Mouse (Mus musculus) kidney, postnatal 0 days (tissue): ENCODE results near the gene Tradd. TPM values are rescaled to one million over a fixed set of nuclear protein-coding genes. Genes with fewer than 3 reads are reported as not detected.

Experiments used
- ATAC-seq: fragments of 200-750 bp; cut with Nextera tagmentation; replicated peaks from 2 replicates; pipeline ENCODE4 v1.8.0; 2017; ENCODE audit warnings: low read depth, moderate number of reproducible peaks, moderate TSS enrichment, moderate library complexity; ENCODE audit not compliant: low FRiP score
- DNase-seq: peaks from one replicate; pipeline ENCODE4 v3.0.0-alpha.2; 2016; ENCODE audit warnings: low spot score
- H3K27ac ChIP-seq: fragments of 300-500 bp; sonication (generic); 2 replicates; pipeline ENCODE4 v1.5.1; 2014; ENCODE audit warnings: mild to moderate bottlenecking
- H3K27me3 ChIP-seq: fragments of 300-500 bp; sonication (generic); 2 replicates; pipeline ENCODE4 v1.6.1; 2014; ENCODE audit warnings: low read length, mixed read lengths; ENCODE audit not compliant: insufficient read depth
- H3K36me3 ChIP-seq: fragments of 300-500 bp; sonication (generic); 2 replicates; pipeline ENCODE4 v1.6.1; 2014; ENCODE audit warnings: low read length, mixed read lengths; ENCODE audit not compliant: insufficient read depth
- H3K4me1 ChIP-seq: fragments of 300-500 bp; sonication (generic); replicated peaks from 2 replicates; pipeline ENCODE4 v1.6.1; 2014; ENCODE audit warnings: antibody characterized with exemption, low read length, mixed read lengths; ENCODE audit not compliant: insufficient read depth
- H3K4me2 ChIP-seq: fragments of 300-500 bp; sonication (generic); 2 replicates; pipeline ENCODE4 v1.6.1; 2014; ENCODE audit warnings: mild to moderate bottlenecking, low read length, moderate library complexity, mixed read lengths
- H3K4me3 ChIP-seq: fragments of 300-500 bp; sonication (generic); replicated peaks from 2 replicates; pipeline ENCODE4 v1.5.1; 2014; ENCODE audit warnings: low read depth, low read length
- H3K9ac ChIP-seq: fragments of 300-500 bp; sonication (generic); 2 replicates; pipeline ENCODE4 v1.6.1; 2014; ENCODE audit warnings: low read depth, low read length
- H3K9me3 ChIP-seq: fragments of 300-500 bp; sonication (generic); replicated peaks from 2 replicates; pipeline ENCODE4 v1.6.1; 2016; ENCODE audit warnings: low read length, inconsistent platforms, mixed read lengths
- CTCF ChIP-seq: IDR thresholded peaks from 2 replicates; pipeline ENCODE4 v1.5.1; 2016; ENCODE audit warnings: antibody characterized with exemption, low read depth, mild to moderate bottlenecking, moderate library complexity
- WGBS: fragments of 180-500 bp; shearing (Covaris S2); extraction: QIAGEN DNeasy Blood & Tissue Kit; methylation state at CpG from one replicate; pipeline ENCODE4 v1.1.7; 2014; 5-methylcytosine and 5-hydroxymethylcytosine counted together
- microRNA counts: library from miRNA; unstranded; fragments of <30 nt; microRNA quantifications from one replicate; lab custom pipeline; 2015
- microRNA-seq: library from miRNA; unstranded; fragments of <30 nt; microRNA quantifications from one replicate; pipeline ENCODE4, GENCODE M21; 2016
- polyA plus RNA-seq: library from polyadenylated mRNA; unstranded; fragments of >200 nt; fragmentation: Nextera tagmentation; extraction: Ambion mirVana; gene quantifications from 2 replicates; pipeline ENCODE4 v1.2.1, GENCODE M21; 2015

Tradd gene
- polyA plus RNA-seq, 1 experiment from 2014 or later, result 21.8 TPM

GRCm38 (mm10) chr8:105225272-105225593 lies 39.2 kb downstream of the Tradd start:
- H3K4me1 ChIP-seq, result peaks cover 7% of the 10 kb centered on the region
- no peaks in the 10 kb centered on the region for H3K36me3 ChIP-seq
- H3K9me3 ChIP-seq, result no peaks in the 10 kb centered on the region
- peak overlapping the region; percentile 81 for H3K4me2 ChIP-seq
- H3K4me3 ChIP-seq, result peak overlapping the region; percentile 92
- ATAC-seq (no peak), DNase-seq (no peak)
- H3K9ac ChIP-seq, result peak overlapping the region; percentile 89
- no peaks in the 10 kb centered on the region for H3K27me3 ChIP-seq
- WGBS, result under 1% methylated on average over 27 of the region's 27 CpGs
- H3K27ac ChIP-seq, result peak overlapping the region; percentile 94
- no peak for TF ChIP-seq CTCF

- 2% methylated on average over 34 of the region's 34 CpGs for WGBS
- H3K27ac ChIP-seq, result peak within 1 kb of the TSS; percentile 94
- no peak for TF ChIP-seq CTCF
- peak within 1 kb of the TSS; percentile 92 for H3K4me3 ChIP-seq
- H3K9me3 ChIP-seq, result no peaks in the 10 kb centered on the region
- no peaks in the 10 kb centered on the region for H3K36me3 ChIP-seq
- H3K9ac ChIP-seq, result peak within 1 kb of the TSS; percentile 89
- H3K4me2 ChIP-seq, result peak within 1 kb of the TSS; percentile 81
- ATAC-seq (peak; percentile 96), DNase-seq (peak; percentile 97)
- peaks cover 7% of the 10 kb centered on the region for H3K4me1 ChIP-seq
- H3K27me3 ChIP-seq, result no peaks in the 10 kb centered on the region
These were observed 39.8 kb downstream of the Tradd start, which contains the start of gene D230025D16Rik for GRCm38 (mm10) chr8:105224413-105225271. TSS of gene D230025D16Rik (plus strand) at chr8:105225145.

GRCm38 (mm10) chr8:105223850-105224249 lies 40.6 kb downstream of the Tradd start:
- H3K9ac ChIP-seq, result no peak overlapping the region
- ATAC-seq (no peak), DNase-seq (no peak)
- H3K4me3 ChIP-seq, result no peak overlapping the region
- 68% methylated on average over 7 of the region's 7 CpGs for WGBS
- H3K27ac ChIP-seq, result no peak overlapping the region
- no peaks in the 10 kb centered on the region for H3K9me3 ChIP-seq
- H3K36me3 ChIP-seq, result no peaks in the 10 kb centered on the region
- H3K4me2 ChIP-seq, result no peak overlapping the region
- TF ChIP-seq CTCF, result no peak
- H3K4me1 ChIP-seq, result peaks cover 7% of the 10 kb centered on the region
- H3K27me3 ChIP-seq, result no peaks in the 10 kb centered on the region

- H3K27me3 ChIP-seq, result no peaks in the 10 kb centered on the region
- no peak overlapping the region for H3K9ac ChIP-seq
- DNase-seq (peak; percentile 93), ATAC-seq (no peak)
- H3K4me1 ChIP-seq, result no peaks in the 10 kb centered on the region
- H3K9me3 ChIP-seq, result no peaks in the 10 kb centered on the region
- no peak overlapping the region for H3K4me3 ChIP-seq
- TF ChIP-seq CTCF, result peak; percentile 94
- H3K27ac ChIP-seq, result no peak overlapping the region
- H3K36me3 ChIP-seq, result 0 out of 2 replicates have a peak, but pooled peaks cover 6% of the 10 kb centered on the region
- 82% methylated on average over 5 of the region's 5 CpGs for WGBS
- no peak overlapping the region for H3K4me2 ChIP-seq
These were observed 46.4 kb downstream of the Tradd start for GRCm38 (mm10) chr8:105217926-105218522.

GRCm38 (mm10) chr8:105214104-105214503 lies 50.3 kb downstream of the Tradd start:
- 91% methylated on average over 5 of the region's 5 CpGs for WGBS
- H3K27me3 ChIP-seq, result no peaks in the 10 kb centered on the region
- no peaks in the 10 kb centered on the region for H3K4me1 ChIP-seq
- DNase-seq (no peak), ATAC-seq (no peak)
- H3K9ac ChIP-seq, result no peak overlapping the region
- TF ChIP-seq CTCF, result peak; percentile 35
- H3K9me3 ChIP-seq, result no peaks in the 10 kb centered on the region
- H3K4me3 ChIP-seq, result no peak overlapping the region
- no peak overlapping the region for H3K27ac ChIP-seq
- no peak overlapping the region for H3K4me2 ChIP-seq
- H3K36me3 ChIP-seq, result 0 out of 2 replicates have a peak, but pooled peaks cover 6% of the 10 kb centered on the region

- DNase-seq (no peak), ATAC-seq (no peak)
- Histone ChIP-seq H3K4me3 (no peak overlapping the region), H3K9me3 (no peaks in the 10 kb centered on the region), H3K9ac (no peak overlapping the region), H3K27ac (no peak overlapping the region), H3K4me2 (no peak overlapping the region), H3K4me1 (no peaks in the 10 kb centered on the region), H3K27me3 (no peaks in the 10 kb centered on the region), H3K36me3 (0 out of 2 replicates have a peak, but pooled peaks cover 3% of the 10 kb centered on the region)
- 100% methylated on average over 1 of the region's 1 CpGs for WGBS
- no peak for TF ChIP-seq CTCF
These were observed 55.0 kb downstream of the Tradd start for GRCm38 (mm10) chr8:105209153-105210110.

MicroRNA genes within 50 kb of the gene (microRNA counts, 519-probe panel; counts per million panel counts)
- 1,648 counts per million, percentile 68 among the panel's probes with 10 or more counts for microRNA mmu-miR-328 (lab: Ali Mortazavi, UCI)

Small RNA genes lying within 50 kb of the gene (microRNA-seq; reads per million reads assigned to microRNA genes)
- gene Gm27320 (not detected), gene Mir328 (200 reads per million, percentile 59 among the genes with 10 or more reads in this experiment)

Other genes starting within 250 kb of the Tradd start
- not detected in 2 replicates for gene Ces3a, start 216.0 kb downstream of the Tradd start, polyA plus RNA-seq
- not detected in 2 replicates for gene Ces3b, start 180.9 kb downstream of the Tradd start, polyA plus RNA-seq
- gene Ces4a, start 132.8 kb downstream of the Tradd start, polyA plus RNA-seq, result not detected in 2 replicates
- 59.6 and 59.7 TPM in 2 replicates for gene Cbfb, start 93.9 kb downstream of the Tradd start, polyA plus RNA-seq
- 19.2 and 20.6 TPM in 2 replicates for gene D230025D16Rik, start 39.5 kb downstream of the Tradd start, polyA plus RNA-seq
- gene B3gnt9, start 9.5 kb downstream of the Tradd start, polyA plus RNA-seq, result 7.5 and 7.7 TPM in 2 replicates
- 1.8 and 2.4 TPM in 2 replicates for gene Fbxl8, start within 50 bp of the Tradd start, polyA plus RNA-seq
- gene Hsf4, start 5.2 kb upstream of the Tradd start, polyA plus RNA-seq, result 0.12 TPM in 1 of 2 replicates, not detected in the other
- gene Nol3, start 11.5 kb upstream of the Tradd start, polyA plus RNA-seq, result 0.29 and 0.68 TPM in 2 replicates
- gene 4931428F04Rik, start 25.3 kb upstream of the Tradd start, polyA plus RNA-seq, result 5.5 and 6.2 TPM in 2 replicates
- gene Exoc3l, start 31.5 kb upstream of the Tradd start, polyA plus RNA-seq, result 15.9 and 18.5 TPM in 2 replicates
- gene E2f4, start 33.1 kb upstream of the Tradd start, polyA plus RNA-seq, result 55.2 and 57.9 TPM in 2 replicates
- gene Elmo3, start 41.0 kb upstream of the Tradd start, polyA plus RNA-seq, result 15.5 and 17.4 TPM in 2 replicates
- gene Lrrc29, start 61.7 kb upstream of the Tradd start, polyA plus RNA-seq, result 5.2 and 5.6 TPM in 2 replicates
- 134 and 140 TPM in 2 replicates for gene Tmem208, start 61.7 kb upstream of the Tradd start, polyA plus RNA-seq
- 1.8 and 2.3 TPM in 2 replicates for gene Fhod1, start 83.3 kb upstream of the Tradd start, polyA plus RNA-seq
- 1.3 and 1.4 TPM in 2 replicates for gene Slc9a5, start 84.2 kb upstream of the Tradd start, polyA plus RNA-seq
- gene Plekhg4, start 108.7 kb upstream of the Tradd start, polyA plus RNA-seq, result 0.31 and 0.33 TPM in 2 replicates
- 0.05 TPM in 1 of 2 replicates, not detected in the other for gene Kctd19, start 148.9 kb upstream of the Tradd start, polyA plus RNA-seq
- gene Lrrc36, start 149.0 kb upstream of the Tradd start, polyA plus RNA-seq, result 0.15 and 0.34 TPM in 2 replicates
- gene Tppp3, start 206.9 kb upstream of the Tradd start, polyA plus RNA-seq, result 15.6 and 19.4 TPM in 2 replicates
- gene Zdhhc1, start 232.3 kb upstream of the Tradd start, polyA plus RNA-seq, result 28.0 and 30.5 TPM in 2 replicates